Mouse (Mus musculus) urinary bladder, postnatal 4 days (tissue): ENCODE data around the gene B9d1.

ENCODE experiments used
- DNase-seq, 2 experiments: peaks; one replicate each; pipeline ENCODE4 v3.0.0; 2021 to 2022; ENCODE audit warnings: low spot score in 2 of 2

Gene B9d1

GRCm38 (mm10) chr11:61540642-61541041, 35.7 kb downstream of the B9d1 start:
- no peak for DNase-seq

- no peak for DNase-seq
Measured at GRCm38 (mm10) chr11:61541106-61541505, 36.2 kb downstream of the B9d1 start.

GRCm38 (mm10) chr11:61545586-61545985, 40.6 kb downstream of the B9d1 start:
- DNase-seq: no peak

GRCm38 (mm10) chr11:61546452-61546851, 41.5 kb downstream of the B9d1 start:
- no peak for DNase-seq

GRCm38 (mm10) chr11:61547710-61548109, 42.8 kb downstream of the B9d1 start:
- DNase-seq: no peak

- no peak for DNase-seq
Measured at GRCm38 (mm10) chr11:61550631-61551030, 45.7 kb downstream of the B9d1 start.

- DNase-seq: no peak
Measured at GRCm38 (mm10) chr11:61553015-61553754, 48.2 kb downstream of the B9d1 start.

GRCm38 (mm10) chr11:61559572-61559971, 54.6 kb downstream of the B9d1 start:
- DNase-seq: no peak

GRCm38 (mm10) chr11:61562421-61562820, 57.5 kb downstream of the B9d1 start:
- DNase-seq: no peak
